Mouse (Mus musculus): ENCODE measurements at regions not wholly inside any gene's neighbourhood (a gene's known extent, or its start where the extent isn't known, plus 50 kb on each side); places are given as distances from the start of the nearest gene placed in this dataset.

DNA sequence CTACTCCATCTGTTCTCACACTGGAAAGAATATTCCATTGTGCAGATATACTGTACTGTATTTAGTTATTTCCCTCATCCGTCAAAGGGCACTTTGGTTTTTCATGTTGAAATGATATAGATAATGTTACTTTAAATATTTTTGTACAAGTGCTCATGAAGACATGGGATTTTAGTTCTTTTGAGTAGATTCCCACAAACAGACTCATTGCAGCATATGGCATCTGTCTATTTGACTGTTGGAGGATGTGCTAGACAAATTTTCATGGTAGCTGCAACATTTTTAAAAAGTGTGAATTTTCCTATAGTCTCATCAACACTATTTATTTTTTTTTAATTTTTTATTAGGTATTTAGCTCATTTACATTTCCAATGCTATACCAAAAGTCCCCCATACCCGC lies 502.5 kb downstream of the Hdgfl1 start:
- H3K4me3 ChIP-seq (ENCODE audit: low read depth, low read length): no peak overlapping the region
- no peak overlapping the region for H3K27ac ChIP-seq (ENCODE audit: low read depth)
- no peak for DNase-seq
- no peak overlapping the region for H3K9ac ChIP-seq
- no peak for TF ChIP-seq CTCF (IDR thresholded peaks at IDR 0.05; ENCODE audit: low read depth)
- WGBS: 89% methylated on average over 2 of the region's 2 CpGs
- no peak overlapping the region for H3K4me2 ChIP-seq
- no peaks in the 10 kb centered on the region for H3K27me3 ChIP-seq (ENCODE audit: insufficient read depth, low read length)
- no peaks in the 10 kb centered on the region for H3K36me3 ChIP-seq (ENCODE audit: insufficient read depth)
- no peaks in the 10 kb centered on the region for H3K4me1 ChIP-seq (ENCODE audit: insufficient read depth)
- ATAC-seq (ENCODE audit: insufficient read depth): no peak
- no peaks in the 10 kb centered on the region for H3K9me3 ChIP-seq (ENCODE audit: low read depth, low read length)

DNA sequence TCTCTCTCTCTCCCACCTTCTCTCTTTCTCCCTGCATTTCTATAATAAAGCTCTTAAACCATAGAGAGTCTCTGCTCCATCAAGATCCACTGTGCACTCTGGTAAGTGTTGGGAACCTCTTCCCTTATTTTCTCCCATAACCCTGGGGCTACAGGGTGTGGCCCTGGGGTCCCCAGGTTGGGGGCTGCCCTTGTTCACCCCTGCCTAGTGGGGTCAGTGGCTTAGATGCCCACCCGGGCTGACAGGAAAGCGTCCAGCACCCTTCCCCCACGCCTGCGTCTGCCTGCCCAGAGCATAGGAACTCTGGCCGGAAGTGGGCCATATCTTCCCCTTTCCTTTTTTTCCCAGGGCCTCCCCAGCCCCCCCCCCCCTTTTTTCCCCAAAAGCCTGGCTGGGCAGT lies 534.0 kb downstream of the Hdgfl1 start:
- ATAC-seq (ENCODE audit: insufficient read depth): no peak
- 57% methylated on average over 5 of the region's 5 CpGs for WGBS
- H3K9me3 ChIP-seq (ENCODE audit: low read depth, low read length): no peaks in the 10 kb centered on the region

DNA sequence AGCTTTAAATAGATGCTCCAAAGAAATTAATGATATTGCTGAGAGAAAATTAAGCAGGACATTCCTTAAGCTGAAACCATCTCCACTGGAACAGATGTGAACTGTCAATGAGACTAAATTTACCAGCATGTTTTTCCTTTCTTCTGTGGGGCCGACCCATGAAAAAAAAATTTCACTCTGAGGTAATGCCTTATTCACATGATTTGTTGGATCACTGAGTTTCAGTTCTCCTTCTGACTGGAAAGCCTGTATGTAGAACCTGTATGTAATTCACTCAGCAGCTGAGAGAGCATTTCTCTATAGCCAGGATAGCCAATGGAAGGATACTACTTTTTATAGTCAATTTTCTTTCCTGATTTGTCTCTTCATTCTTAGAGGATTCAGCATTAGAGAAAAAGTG lies 535.3 kb downstream of the Hdgfl1 start:
- Histone ChIP-seq H3K9ac (no peak overlapping the region), H3K4me2 (no peak overlapping the region), H3K36me3 (ENCODE audit: insufficient read depth) (no peaks in the 10 kb centered on the region), H3K9me3 (ENCODE audit: low read depth, low read length) (no peaks in the 10 kb centered on the region), H3K4me3 (ENCODE audit: low read depth, low read length) (no peak overlapping the region), H3K27ac (ENCODE audit: low read depth) (no peak overlapping the region), H3K27me3 (ENCODE audit: insufficient read depth, low read length) (no peaks in the 10 kb centered on the region), H3K4me1 (ENCODE audit: insufficient read depth) (no peaks in the 10 kb centered on the region)
- WGBS: 38% methylated on average over 1 of the region's 1 CpGs
- DNase-seq (peak; percentile 30), ATAC-seq (ENCODE audit: insufficient read depth) (no peak)
- TF ChIP-seq CTCF (IDR thresholded peaks at IDR 0.05; ENCODE audit: low read depth): no peak

More for the DNA sequence above, 534.0 kb downstream of the Hdgfl1 start:
- H3K36me3 ChIP-seq (ENCODE audit: insufficient read depth): no peaks in the 10 kb centered on the region
- no peaks in the 10 kb centered on the region for H3K4me1 ChIP-seq (ENCODE audit: insufficient read depth)
- no peak overlapping the region for H3K27ac ChIP-seq (ENCODE audit: low read depth)
- no peak overlapping the region for H3K4me3 ChIP-seq (ENCODE audit: low read depth, low read length)
- no peak for TF ChIP-seq CTCF (IDR thresholded peaks at IDR 0.05; ENCODE audit: low read depth)
- no peak overlapping the region for H3K4me2 ChIP-seq
- no peak overlapping the region for H3K9ac ChIP-seq
- no peak for DNase-seq
- H3K27me3 ChIP-seq (ENCODE audit: insufficient read depth, low read length): no peaks in the 10 kb centered on the region

DNA sequence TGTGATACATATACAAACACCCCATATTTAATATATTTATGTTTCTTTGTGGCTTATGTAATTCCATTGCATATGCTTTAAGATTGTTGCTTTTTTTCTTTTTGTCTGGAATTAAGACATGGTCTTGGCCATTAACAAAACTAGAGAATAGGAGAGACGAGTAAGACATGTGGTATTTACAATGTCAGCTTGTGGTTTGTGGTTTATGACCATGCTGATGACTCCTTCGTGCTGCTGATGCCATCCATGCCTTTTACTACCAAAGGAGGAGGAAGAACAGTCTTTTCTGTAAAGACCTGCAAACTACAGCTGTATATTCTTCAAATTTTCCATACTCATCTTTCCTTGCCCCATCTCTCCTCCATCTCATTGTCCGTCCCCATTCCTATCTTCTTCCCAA lies 552.7 kb downstream of the Hdgfl1 start:
- ATAC-seq (ENCODE audit: insufficient read depth) (no peak), DNase-seq (no peak)
- WGBS: 70% methylated on average over 3 of the region's 3 CpGs
- H3K4me3 ChIP-seq (ENCODE audit: low read depth, low read length): no peak overlapping the region
- no peaks in the 10 kb centered on the region for H3K36me3 ChIP-seq (ENCODE audit: insufficient read depth)
- H3K27me3 ChIP-seq (ENCODE audit: insufficient read depth, low read length): no peaks in the 10 kb centered on the region
- no peak overlapping the region for H3K9ac ChIP-seq
- H3K27ac ChIP-seq (ENCODE audit: low read depth): no peak overlapping the region
- H3K4me2 ChIP-seq: no peak overlapping the region
- TF ChIP-seq CTCF (IDR thresholded peaks at IDR 0.05; ENCODE audit: low read depth): no peak
- no peaks in the 10 kb centered on the region for H3K4me1 ChIP-seq (ENCODE audit: insufficient read depth)
- H3K9me3 ChIP-seq (ENCODE audit: low read depth, low read length): no peaks in the 10 kb centered on the region

DNA sequence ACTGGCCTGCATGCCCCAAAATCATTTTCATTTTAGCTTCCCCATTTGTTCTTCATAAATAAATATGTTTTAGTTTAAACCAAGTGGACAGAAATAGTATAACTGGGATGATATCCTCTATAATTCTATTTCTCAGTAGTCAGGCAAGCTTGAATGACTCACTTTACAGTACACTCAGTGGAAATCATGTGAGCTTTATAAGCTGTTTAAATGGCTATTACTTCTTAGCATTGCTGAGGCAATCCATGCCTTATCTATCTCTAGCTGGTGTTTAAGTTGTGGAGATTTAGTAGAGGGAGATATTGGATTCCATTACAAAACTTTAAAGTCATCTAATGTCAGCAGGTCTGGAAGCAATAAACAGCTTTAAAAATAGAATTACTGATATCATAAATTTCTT lies 553.4 kb downstream of the Hdgfl1 start:
- no peak for TF ChIP-seq CTCF (IDR thresholded peaks at IDR 0.05; ENCODE audit: low read depth)
- Histone ChIP-seq H3K4me1 (ENCODE audit: insufficient read depth) (no peaks in the 10 kb centered on the region), H3K27me3 (ENCODE audit: insufficient read depth, low read length) (no peaks in the 10 kb centered on the region), H3K9me3 (ENCODE audit: low read depth, low read length) (no peaks in the 10 kb centered on the region), H3K36me3 (ENCODE audit: insufficient read depth) (no peaks in the 10 kb centered on the region), H3K4me3 (ENCODE audit: low read depth, low read length) (no peak overlapping the region), H3K27ac (ENCODE audit: low read depth) (no peak overlapping the region), H3K4me2 (no peak overlapping the region), H3K9ac (no peak overlapping the region)
- DNase-seq (no peak), ATAC-seq (ENCODE audit: insufficient read depth) (no peak)

DNA sequence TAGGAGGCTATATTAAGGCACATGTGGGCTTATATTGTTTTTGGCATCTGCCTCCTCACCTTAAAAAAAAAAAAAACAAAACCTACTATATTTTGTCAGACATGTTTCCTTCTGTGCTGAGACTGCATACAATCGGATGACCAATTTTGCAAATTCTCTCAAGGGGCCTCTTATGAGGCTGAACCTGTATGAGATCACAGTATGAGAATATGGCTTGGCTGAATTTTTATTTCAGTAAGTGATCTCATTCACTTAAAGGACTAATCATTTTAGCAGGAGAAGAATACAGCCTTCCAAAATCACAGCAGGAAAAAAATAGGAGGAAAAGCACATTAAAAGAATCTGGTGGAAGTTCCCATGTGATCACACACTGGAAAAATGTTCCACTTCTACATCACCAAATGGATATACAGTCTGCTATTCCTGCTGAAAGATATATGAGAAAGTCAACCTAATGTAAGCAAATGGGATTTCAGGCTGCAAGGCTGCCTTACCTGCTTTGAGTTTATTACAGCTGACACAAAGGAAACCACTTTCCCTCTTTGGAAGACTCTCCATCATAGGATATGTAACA lies 564.3 kb downstream of the Hdgfl1 start:
- H3K4me1 ChIP-seq (ENCODE audit: insufficient read depth): no peaks in the 10 kb centered on the region
- no peak overlapping the region for H3K4me3 ChIP-seq (ENCODE audit: low read depth, low read length)
- DNase-seq (no peak), ATAC-seq (ENCODE audit: insufficient read depth) (no peak)
- no peak overlapping the region for H3K4me2 ChIP-seq
- 67% methylated on average over 1 of the region's 1 CpGs for WGBS
- no peaks in the 10 kb centered on the region for H3K27me3 ChIP-seq (ENCODE audit: insufficient read depth, low read length)
- TF ChIP-seq CTCF (IDR thresholded peaks at IDR 0.05; ENCODE audit: low read depth): no peak
- H3K9ac ChIP-seq: no peak overlapping the region
- no peak overlapping the region for H3K27ac ChIP-seq (ENCODE audit: low read depth)
- H3K36me3 ChIP-seq (ENCODE audit: insufficient read depth): no peaks in the 10 kb centered on the region
- no peaks in the 10 kb centered on the region for H3K9me3 ChIP-seq (ENCODE audit: low read depth, low read length)

DNA sequence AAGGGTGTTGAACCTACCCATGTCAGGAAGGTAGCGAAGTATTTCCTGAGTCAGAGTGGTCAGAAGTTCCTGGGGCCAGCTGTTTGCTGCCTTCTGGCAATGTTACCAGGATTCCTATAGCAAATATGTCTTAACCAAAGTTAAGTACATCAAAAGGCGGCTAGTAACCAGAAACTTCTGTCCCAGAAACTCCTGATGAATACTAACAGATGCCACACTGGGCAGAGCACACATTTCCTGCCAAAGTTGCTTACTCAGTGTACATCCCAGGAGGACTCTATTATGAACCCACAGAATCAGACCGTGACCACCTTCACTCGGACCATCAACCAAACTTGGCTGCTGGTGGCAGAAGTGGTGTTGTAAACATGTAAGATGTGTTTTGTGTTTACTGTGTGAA lies 575.3 kb downstream of the Hdgfl1 start:
- Histone ChIP-seq H3K4me2 (no peak overlapping the region), H3K27me3 (ENCODE audit: insufficient read depth, low read length) (no peaks in the 10 kb centered on the region), H3K9me3 (ENCODE audit: low read depth, low read length) (no peaks in the 10 kb centered on the region), H3K4me3 (ENCODE audit: low read depth, low read length) (no peak overlapping the region), H3K36me3 (ENCODE audit: insufficient read depth) (no peaks in the 10 kb centered on the region), H3K9ac (no peak overlapping the region), H3K27ac (ENCODE audit: low read depth) (no peak overlapping the region), H3K4me1 (ENCODE audit: insufficient read depth) (no peaks in the 10 kb centered on the region)
- DNase-seq: no peak
- no peak for ATAC-seq (ENCODE audit: insufficient read depth)
- no peak for TF ChIP-seq CTCF (IDR thresholded peaks at IDR 0.05; ENCODE audit: low read depth)
- WGBS: 81% methylated on average over 4 of the region's 4 CpGs

DNA sequence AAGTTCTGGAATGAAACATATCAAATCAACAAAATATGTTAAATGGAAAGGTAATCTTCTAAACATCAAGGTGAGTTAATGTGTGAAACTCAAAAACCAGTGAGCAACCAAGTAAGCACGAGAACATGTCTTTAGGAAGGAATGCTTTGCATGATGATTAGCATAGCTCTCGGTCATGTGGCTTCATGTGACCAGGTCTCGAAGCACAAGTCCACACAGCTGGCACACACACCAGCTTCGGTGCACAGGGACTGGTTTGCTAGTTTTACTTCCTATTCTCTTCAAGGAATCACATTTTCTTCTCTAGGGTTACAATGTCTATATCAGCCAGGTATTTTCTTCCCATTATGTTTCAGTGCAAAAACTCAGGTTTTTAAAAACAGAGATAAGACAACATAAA lies 586.1 kb downstream of the Hdgfl1 start:
- no peak for TF ChIP-seq CTCF (IDR thresholded peaks at IDR 0.05; ENCODE audit: low read depth)
- DNase-seq (no peak), ATAC-seq (ENCODE audit: insufficient read depth) (no peak)
- Histone ChIP-seq H3K4me2 (no peak overlapping the region), H3K9ac (no peak overlapping the region), H3K4me3 (ENCODE audit: low read depth, low read length) (no peak overlapping the region), H3K27me3 (ENCODE audit: insufficient read depth, low read length) (no peaks in the 10 kb centered on the region), H3K9me3 (ENCODE audit: low read depth, low read length) (no peaks in the 10 kb centered on the region), H3K4me1 (ENCODE audit: insufficient read depth) (no peaks in the 10 kb centered on the region), H3K27ac (ENCODE audit: low read depth) (no peak overlapping the region), H3K36me3 (ENCODE audit: insufficient read depth) (no peaks in the 10 kb centered on the region)
- 86% methylated on average over 4 of the region's 4 CpGs for WGBS

Measured in lung, embryonic 14.5 days (tissue).